Mouse (Mus musculus) heart, adult 2 months (tissue): ENCODE data around the gene Tnfrsf11a. TPM values are rescaled to one million over a fixed set of nuclear protein-coding genes. Genes with fewer than 3 reads are reported as not detected.
"Not testable (repeated sequence)": the region's sequence is repeated elsewhere in the genome, so short reads cannot be mapped to it uniquely, and the experiment has no call there.

Source experiments
- DNase-seq, 2 experiments: peaks; one replicate each; pipeline ENCODE4 v3.0.0; 2021
- H3K27ac ChIP-seq: fragments of 200-600 bp; 2 replicates; pipeline ENCODE4 v1.8.1; 2022
- H3K27me3 ChIP-seq: fragments of 200-500 bp; 2 replicates; pipeline ENCODE4 v1.6.1; 2012; ENCODE audit warnings: mild to moderate bottlenecking, low read length, inconsistent platforms, mixed read lengths; ENCODE audit not compliant: control insufficient read depth, insufficient read depth
- H3K36me3 ChIP-seq: fragments of 200-500 bp; 2 replicates; pipeline ENCODE4 v1.6.1; 2012; ENCODE audit warnings: low read length, inconsistent platforms; ENCODE audit not compliant: control insufficient read depth, insufficient read depth
- H3K4me1 ChIP-seq: fragments of 200-500 bp; 2 replicates; pipeline ENCODE4 v1.6.1; 2011; ENCODE audit warnings: low read length; ENCODE audit not compliant: control insufficient read depth, insufficient read depth
- H3K4me3 ChIP-seq: fragments of 200-600 bp; 2 replicates; pipeline ENCODE4 v1.8.1; 2022
- H3K79me2 ChIP-seq: fragments of 200-500 bp; replicated peaks from 2 replicates; pipeline ENCODE4 v1.6.1; 2012; ENCODE audit warnings: mild to moderate bottlenecking, inconsistent platforms, low read length, moderate library complexity, mixed read lengths; ENCODE audit not compliant: control insufficient read depth, insufficient read depth
- H3K9ac ChIP-seq: fragments of 200-500 bp; 2 replicates; pipeline ENCODE4 v1.6.1; 2012; ENCODE audit warnings: low read depth, mild to moderate bottlenecking, control low read depth, inconsistent platforms, low read length, mixed read lengths
- CTCF ChIP-seq: fragments of 200-600 bp; IDR thresholded peaks from 2 replicates; pipeline ENCODE4 v1.8.1; 2022; ENCODE audit warnings: antibody characterized with exemption, mild to moderate bottlenecking, moderate library complexity
- EP300 ChIP-seq: fragments of 200-500 bp; IDR thresholded peaks from 2 replicates; pipeline ENCODE4 v1.6.1; 2011; ENCODE audit warnings: low read depth, low read length, control low read depth; ENCODE audit not compliant: insufficient read depth
- POLR2A ChIP-seq: fragments of 200-500 bp; IDR thresholded peaks from 2 replicates; pipeline ENCODE4 v1.6.1; 2011; ENCODE audit warnings: mild to moderate bottlenecking, low read depth, low read length, control low read depth; ENCODE audit not compliant: insufficient read depth
- WGBS: fragments of 180-500 bp; shearing (Covaris S2); methylation state at CpG from one replicate; pipeline ENCODE4 v1.1.7; 2018; 5-methylcytosine and 5-hydroxymethylcytosine counted together
- intact Hi-C: fragments of 180-260 bp; cut with DNase I; formaldehyde crosslinking; loops from one replicate; pipeline ENCODE4 v1.15.1; 2025
- polyA plus RNA-seq: library from polyadenylated mRNA; depleted of rRNA; stranded (reverse); fragments of >200 nt; gene quantifications from 2 replicates; pipeline ENCODE4 v1.2.3, GENCODE M21; 2012
- total RNA-seq, 2 experiments: library from RNA; stranded (reverse); gene quantifications; 2 replicates each; pipeline ENCODE4 v1.2.3; 2021

Gene Tnfrsf11a
- total and polyA plus RNA-seq, 3 experiments, result 1.4 to 1.9 (median 1.8) TPM

GRCm38 (mm10) chr1:105807028-105807722, 26.7 kb downstream of the Tnfrsf11a start:
- Histone ChIP-seq H3K27me3 (no peaks in the 10 kb centered on the region), H3K36me3 (no peaks in the 10 kb centered on the region), H3K4me1 (no peaks in the 10 kb centered on the region), H3K27ac (no peak overlapping the region), H3K79me2 (no peaks in the 10 kb centered on the region), H3K4me3 (no peak overlapping the region), H3K9ac (no peak overlapping the region)
- intact Hi-C loops, result no loop called here
- no peak for DNase-seq
- WGBS, result 92% methylated on average over 10 of the region's 10 CpGs
- TF ChIP-seq POLR2A, result no peak
- TF ChIP-seq EP300, result no peak
- no peak for TF ChIP-seq CTCF

GRCm38 (mm10) chr1:105812027-105812426, 31.5 kb downstream of the Tnfrsf11a start:
- DNase-seq, intact Hi-C loops, H3K4me3 ChIP-seq, H3K79me2 ChIP-seq, H3K27me3 ChIP-seq, H3K27ac ChIP-seq, H3K9ac ChIP-seq, H3K4me1 ChIP-seq, H3K36me3 ChIP-seq: not testable (repeated sequence)

GRCm38 (mm10) chr1:105812960-105813708, 32.6 kb downstream of the Tnfrsf11a start:
- Histone ChIP-seq H3K4me3 (no peak overlapping the region), H3K79me2 (no peaks in the 10 kb centered on the region), H3K4me1 (no peaks in the 10 kb centered on the region; the same call in 1 of the 2 replicates), H3K9ac (no peak overlapping the region), H3K27me3 (no peaks in the 10 kb centered on the region), H3K27ac (no peak overlapping the region), H3K36me3 (no peaks in the 10 kb centered on the region)
- 65% methylated on average over 20 of the region's 20 CpGs for WGBS
- peak in 1 of 2 experiments; percentile 6 for DNase-seq
- intact Hi-C loops, result no loop called here
- no peak for TF ChIP-seq EP300
- no peak for TF ChIP-seq POLR2A
- no peak for TF ChIP-seq CTCF

- TF ChIP-seq CTCF, result no peak
- TF ChIP-seq EP300, result no peak
- TF ChIP-seq POLR2A, result no peak
- no peaks in the 10 kb centered on the region; the same call in 1 of the 2 replicates for H3K4me1 ChIP-seq
- H3K4me3 ChIP-seq, result no peak overlapping the region
- intact Hi-C loops, result no loop called here
- WGBS, result 67% methylated on average over 11 of the region's 11 CpGs
- H3K36me3 ChIP-seq, result no peaks in the 10 kb centered on the region
- DNase-seq, result no peak
- H3K27me3 ChIP-seq, result no peaks in the 10 kb centered on the region
- H3K9ac ChIP-seq, result no peak overlapping the region
- no peak overlapping the region for H3K27ac ChIP-seq
- H3K79me2 ChIP-seq, result no peaks in the 10 kb centered on the region
Measured at GRCm38 (mm10) chr1:105813709-105814061, 33.2 kb downstream of the Tnfrsf11a start.

- TF ChIP-seq POLR2A (no peak), CTCF (no peak), EP300 (no peak)
- WGBS, result 58% methylated on average over 14 of the region's 14 CpGs
- Histone ChIP-seq H3K9ac (no peak overlapping the region), H3K4me1 (no peaks in the 10 kb centered on the region; the same call in 1 of the 2 replicates), H3K79me2 (no peaks in the 10 kb centered on the region), H3K27ac (no peak overlapping the region), H3K27me3 (no peaks in the 10 kb centered on the region), H3K4me3 (no peak overlapping the region), H3K36me3 (no peaks in the 10 kb centered on the region)
- intact Hi-C loops, result no loop called here
- no peak for DNase-seq
Measured at GRCm38 (mm10) chr1:105814402-105815270, 34.1 kb downstream of the Tnfrsf11a start.
